Mouse (Mus musculus) E14TG2a.4 (cell line): Measurements from ENCODE around the gene Fcer1g.

ENCODE experiments used
- CTCF ChIP-seq: conservative IDR thresholded peaks from 2 replicates; pipeline ENCODE4 v1.5.1; 2014; ENCODE audit warnings: low read length
- NANOG ChIP-seq: IDR thresholded peaks from 2 replicates; pipeline ENCODE4 v1.6.1; 2014; ENCODE audit warnings: borderline replicate concordance, low read length, mixed read lengths
- POU5F1 ChIP-seq: IDR thresholded peaks from 2 replicates; pipeline ENCODE4 v1.6.1; 2014; ENCODE audit warnings: low read length, borderline replicate concordance

- TF ChIP-seq CTCF (no peak), NANOG (no peak), POU5F1 (no peak)
These were observed 34.2 kb upstream of the Fcer1g start for GRCm38 (mm10) chr1:171268341-171268740.
